Mouse (Mus musculus): ENCODE data around the gene Skint8. TPM values are rescaled to one million over a fixed set of nuclear protein-coding genes. Genes with fewer than 3 reads are reported as not detected.
"Not testable (repeated sequence)": the region's sequence is repeated elsewhere in the genome, so short reads cannot be mapped to it uniquely, and the experiment has no call there.

Gene Skint8
- polyA plus RNA-seq, 1 experiment from 2014 or later = not detected

GRCm38 (mm10) chr4:111901473-111901872, 17.7 kb upstream of the Skint8 start:
- Histone ChIP-seq H3K36me3 (ENCODE audit: control insufficient read depth, insufficient read depth, low read length) (no peaks in the 10 kb centered on the region), H3K4me3 (replicated peaks; ENCODE audit: low read depth, low read length) (no peak overlapping the region), H3K9me3 (ENCODE audit: control insufficient read depth, low read length) (no peaks in the 10 kb centered on the region), H3K4me1 (ENCODE audit: control insufficient read depth, insufficient read depth, low read length) (no peaks in the 10 kb centered on the region), H3K27ac (replicated peaks; ENCODE audit: low read depth, low read length) (no peak overlapping the region), H3K9ac (replicated peaks; ENCODE audit: low read length) (no peak overlapping the region), H3K27me3 (ENCODE audit: control insufficient read depth, insufficient read depth, low read length) (no peaks in the 10 kb centered on the region), H3K4me2 (ENCODE audit: low read length) (no peak overlapping the region)
- 68% methylated on average over 1 of the region's 1 CpGs for WGBS
- no peak for ATAC-seq (ENCODE audit: low FRiP score, low TSS enrichment)
- no peak for DNase-seq

GRCm38 (mm10) chr4:111902775-111903174, 16.4 kb upstream of the Skint8 start, which contains the start of gene Slc5a9:
Gene Slc5a9, minus strand, starts transcription at chr4:111902918.
- no peak for ATAC-seq (ENCODE audit: low FRiP score, low TSS enrichment)
- no peak within 1 kb of the TSS for H3K27ac ChIP-seq (replicated peaks; ENCODE audit: low read depth, low read length)

GRCm38 (mm10) chr4:111907926-111908325, 11.3 kb upstream of the Skint8 start:
- Histone ChIP-seq H3K27me3 (ENCODE audit: control insufficient read depth, insufficient read depth, low read length) (no peaks in the 10 kb centered on the region), H3K4me2 (ENCODE audit: low read length) (no peak overlapping the region), H3K36me3 (ENCODE audit: control insufficient read depth, insufficient read depth, low read length) (no peaks in the 10 kb centered on the region), H3K9me3 (ENCODE audit: control insufficient read depth, low read length) (no peaks in the 10 kb centered on the region), H3K4me1 (ENCODE audit: control insufficient read depth, insufficient read depth, low read length) (no peaks in the 10 kb centered on the region), H3K4me3 (replicated peaks; ENCODE audit: low read depth, low read length) (no peak overlapping the region), H3K27ac (replicated peaks; ENCODE audit: low read depth, low read length) (no peak overlapping the region), H3K9ac (replicated peaks; ENCODE audit: low read length) (no peak overlapping the region)
- peak; percentile 82 for DNase-seq
- WGBS = 46% methylated on average over 2 of the region's 2 CpGs
- no peak; the same call in 1 of the 2 replicates for ATAC-seq (ENCODE audit: low FRiP score, low TSS enrichment)

More at GRCm38 (mm10) chr4:111902775-111903174, 16.4 kb upstream of the Skint8 start, which contains the start of gene Slc5a9:
- no peaks in the 10 kb centered on the region for H3K9me3 ChIP-seq (ENCODE audit: control insufficient read depth, low read length)
- H3K27me3 ChIP-seq (ENCODE audit: control insufficient read depth, insufficient read depth, low read length) = no peaks in the 10 kb centered on the region
- no peak within 1 kb of the TSS for H3K4me3 ChIP-seq (replicated peaks; ENCODE audit: low read depth, low read length)
- H3K4me1 ChIP-seq (ENCODE audit: control insufficient read depth, insufficient read depth, low read length) = no peaks in the 10 kb centered on the region
- H3K4me2 ChIP-seq (ENCODE audit: low read length) = no peak within 1 kb of the TSS
- H3K9ac ChIP-seq (replicated peaks; ENCODE audit: low read length) = no peak within 1 kb of the TSS
- no peaks in the 10 kb centered on the region for H3K36me3 ChIP-seq (ENCODE audit: control insufficient read depth, insufficient read depth, low read length)
- no peak for DNase-seq

- no peak overlapping the region for H3K9ac ChIP-seq (replicated peaks; ENCODE audit: low read length)
- WGBS = 30% methylated on average over 1 of the region's 1 CpGs
- no peak overlapping the region for H3K27ac ChIP-seq (replicated peaks; ENCODE audit: low read depth, low read length)
- H3K4me2 ChIP-seq (ENCODE audit: low read length) = no peak overlapping the region
- DNase-seq (peak; percentile 7), ATAC-seq (ENCODE audit: low FRiP score, low TSS enrichment) (no peak)
- H3K4me3 ChIP-seq (replicated peaks; ENCODE audit: low read depth, low read length) = no peak overlapping the region
- no peaks in the 10 kb centered on the region for H3K36me3 ChIP-seq (ENCODE audit: control insufficient read depth, insufficient read depth, low read length)
- no peaks in the 10 kb centered on the region for H3K27me3 ChIP-seq (ENCODE audit: control insufficient read depth, insufficient read depth, low read length)
- no peaks in the 10 kb centered on the region for H3K4me1 ChIP-seq (ENCODE audit: control insufficient read depth, insufficient read depth, low read length)
- H3K9me3 ChIP-seq (ENCODE audit: control insufficient read depth, low read length) = no peaks in the 10 kb centered on the region
These were observed 42.1 kb downstream of the Skint8 start for GRCm38 (mm10) chr4:111961309-111961708.

GRCm38 (mm10) chr4:111963241-111963640, 44.0 kb downstream of the Skint8 start:
- DNase-seq; ATAC-seq (ENCODE audit: low FRiP score, low TSS enrichment); H3K4me1 ChIP-seq (ENCODE audit: control insufficient read depth, insufficient read depth, low read length); H3K4me2 ChIP-seq (ENCODE audit: low read length); H3K36me3 ChIP-seq (ENCODE audit: control insufficient read depth, insufficient read depth, low read length); H3K9me3 ChIP-seq (ENCODE audit: control insufficient read depth, low read length); H3K9ac ChIP-seq (replicated peaks; ENCODE audit: low read length); H3K4me3 ChIP-seq (replicated peaks; ENCODE audit: low read depth, low read length); H3K27ac ChIP-seq (replicated peaks; ENCODE audit: low read depth, low read length); H3K27me3 ChIP-seq (ENCODE audit: control insufficient read depth, insufficient read depth, low read length): not testable (repeated sequence)
- WGBS = 82% methylated on average over 1 of the region's 1 CpGs

- Histone ChIP-seq H3K4me3 (replicated peaks; ENCODE audit: low read depth, low read length) (no peak overlapping the region), H3K4me2 (ENCODE audit: low read length) (no peak overlapping the region), H3K27me3 (ENCODE audit: control insufficient read depth, insufficient read depth, low read length) (no peaks in the 10 kb centered on the region), H3K9ac (replicated peaks; ENCODE audit: low read length) (no peak overlapping the region), H3K27ac (replicated peaks; ENCODE audit: low read depth, low read length) (no peak overlapping the region), H3K9me3 (ENCODE audit: control insufficient read depth, low read length) (no peaks in the 10 kb centered on the region), H3K4me1 (ENCODE audit: control insufficient read depth, insufficient read depth, low read length) (no peaks in the 10 kb centered on the region), H3K36me3 (ENCODE audit: control insufficient read depth, insufficient read depth, low read length) (no peaks in the 10 kb centered on the region)
- DNase-seq (no peak), ATAC-seq (ENCODE audit: low FRiP score, low TSS enrichment) (no peak)
- 85% methylated on average over 3 of the region's 3 CpGs for WGBS
These were observed 44.5 kb downstream of the Skint8 start for GRCm38 (mm10) chr4:111963669-111964068.

- no peak within 1 kb of the TSS for H3K4me2 ChIP-seq (ENCODE audit: low read length)
- H3K4me3 ChIP-seq (replicated peaks; ENCODE audit: low read depth, low read length) = no peak within 1 kb of the TSS
- H3K9me3 ChIP-seq (ENCODE audit: control insufficient read depth, low read length) = no peaks in the 10 kb centered on the region
- H3K36me3 ChIP-seq (ENCODE audit: control insufficient read depth, insufficient read depth, low read length) = no peaks in the 10 kb centered on the region
- WGBS = 93% methylated on average over 1 of the region's 1 CpGs
- DNase-seq (no peak), ATAC-seq (ENCODE audit: low FRiP score, low TSS enrichment) (no peak)
- H3K27me3 ChIP-seq (ENCODE audit: control insufficient read depth, insufficient read depth, low read length) = no peaks in the 10 kb centered on the region
- H3K27ac ChIP-seq (replicated peaks; ENCODE audit: low read depth, low read length) = no peak within 1 kb of the TSS
- H3K9ac ChIP-seq (replicated peaks; ENCODE audit: low read length) = no peak within 1 kb of the TSS
- no peaks in the 10 kb centered on the region for H3K4me1 ChIP-seq (ENCODE audit: control insufficient read depth, insufficient read depth, low read length)
These were observed 53.4 kb downstream of the Skint8 start, which contains the start of gene Skint7 for GRCm38 (mm10) chr4:111972623-111973022. Gene Skint7, plus strand, starts transcription at chr4:111972923.

Other genes with a start within 250 kb of the Skint8 start
- gene Spata6, start 199.4 kb upstream of the Skint8 start, polyA plus RNA-seq (2014; fragmentation: Nextera tagmentation; extraction: Ambion mirVana) = 12.5 and 17.3 TPM in 2 replicates
- not detected in 2 replicates for gene Slc5a9, start 16.5 kb upstream of the Skint8 start, polyA plus RNA-seq (2014; fragmentation: Nextera tagmentation; extraction: Ambion mirVana)
- not detected in 2 replicates for gene Skint7, start 53.5 kb downstream of the Skint8 start, polyA plus RNA-seq (2014; fragmentation: Nextera tagmentation; extraction: Ambion mirVana)
- gene Skint1, start 86.9 kb downstream of the Skint8 start, polyA plus RNA-seq (2014; fragmentation: Nextera tagmentation; extraction: Ambion mirVana) = not detected in 2 replicates
- gene Skint4, start 152.6 kb downstream of the Skint8 start, polyA plus RNA-seq (2014; fragmentation: Nextera tagmentation; extraction: Ambion mirVana) = not detected in 2 replicates